Mouse (Mus musculus): ENCODE measurements around the gene Gm20937. TPM values are rescaled to one million over a fixed set of nuclear protein-coding genes. Genes with fewer than 3 reads are reported as not detected.
"Not testable (repeated sequence)": the region's sequence is repeated elsewhere in the genome, so short reads cannot be mapped to it uniquely, and the experiment has no call there.

Gm20937 gene
- not detected in 2 replicates for total RNA-seq (2012; rRNA removed)
- not detected in 2 replicates for total RNA-seq (2014; rRNA removed)
- not detected in 2 replicates for polyA plus RNA-seq (2012; ENCODE audit: insufficient read length, low read depth)

GRCm38 (mm10) chrY:68294798-68295197 lies at the start of gene Gm20937:
Gene Gm20937, minus strand, starts transcription at chrY:68294898.
- H3K9me3 ChIP-seq (replicated peaks; ENCODE audit: low read length); H3K36me3 ChIP-seq (replicated peaks in 1 of 2; ENCODE audit: control insufficient read depth in 1 of 2, insufficient read depth in 1 of 2, low read length in 1 of 2): not testable (repeated sequence)

More at GRCm38 (mm10) chrY:68294798-68295197, at the start of gene Gm20937:
- H3K9ac ChIP-seq (ENCODE audit: insufficient read depth, low read depth); H3K4me3 ChIP-seq (replicated peaks in 1 of 3; ENCODE audit: low read depth in 2 of 3, low read length in 2 of 3, poor library complexity in 1 of 3); DNase-seq (ENCODE audit: extremely low read depth); H3K4me1 ChIP-seq (ENCODE audit: control insufficient read depth in 1 of 2, insufficient read depth in 2 of 2); in situ Hi-C loops (cut with MboI; ENCODE audit: low pct_ligation_motif_present, low pct_unique_long_range_greater_than_20kb, low sequenced_read_pairs); H3K27me3 ChIP-seq (replicated peaks); H3K79me2 ChIP-seq (replicated peaks; ENCODE audit: control insufficient read depth, extremely low read depth, insufficient read depth, poor library complexity, severe bottlenecking); dilution Hi-C loops (cut with MboI; ENCODE audit: extremely low pct_ligation_motif_present, extremely low pct_unique_long_range_greater_than_20kb, low sequenced_read_pairs); H3K27ac ChIP-seq (ENCODE audit: insufficient read depth, low read depth); H3K4me2 ChIP-seq (ENCODE audit: insufficient read depth, low read depth, poor library complexity, severe bottlenecking): not testable (repeated sequence)

Other genes starting within 250 kb of the Gm20937 start
- gene Gm20816, start 243.1 kb upstream of the Gm20937 start, total RNA-seq (2012; rRNA removed): not detected in 2 replicates
- not detected in 2 replicates for gene Gm20816, start 243.1 kb upstream of the Gm20937 start, total RNA-seq (2014; rRNA removed)
- gene Gm20816, start 243.1 kb upstream of the Gm20937 start, polyA plus RNA-seq (2012; ENCODE audit: insufficient read length, low read depth): not detected in 2 replicates

Data from CH12.LX (cell line).